Mouse (Mus musculus) layer of hippocampus, adult 2 months (tissue): ENCODE measurements around the gene Rhbdf1. TPM values are rescaled to one million over a fixed set of nuclear protein-coding genes. Genes with fewer than 3 reads are reported as not detected.

Experiments
- DNase-seq, 2 experiments: peaks; one replicate each; pipeline ENCODE4 v3.0.0; 2022; ENCODE audit warnings: low spot score in 2 of 2
- H3K27ac ChIP-seq: fragments of 200-600 bp; 2 replicates; pipeline ENCODE4 v1.8.1; 2022
- H3K4me3 ChIP-seq: fragments of 200-600 bp; 2 replicates; pipeline ENCODE4 v1.8.1; 2022; ENCODE audit warnings: mild to moderate bottlenecking
- CTCF ChIP-seq: fragments of 200-600 bp; conservative IDR thresholded peaks from 2 replicates; pipeline ENCODE4 v1.8.1; 2022; ENCODE audit warnings: antibody characterized with exemption, mild to moderate bottlenecking, moderate library complexity
- total RNA-seq, 2 experiments: library from RNA; stranded (reverse); gene quantifications; 2 replicates each; pipeline ENCODE4 v1.2.3; 2021

The Rhbdf1 gene
- total RNA-seq, 2 experiments from 2014 or later, result 13.4 to 13.8 TPM

- DNase-seq, result no peak
- TF ChIP-seq CTCF, result no peak
- Histone ChIP-seq H3K27ac (peak overlapping the region; percentile 82), H3K4me3 (no peak overlapping the region)
Observed at GRCm38 (mm10) chr11:32236132-32236531, 14.0 kb upstream of the Rhbdf1 start.

GRCm38 (mm10) chr11:32235646-32236045 is 13.5 kb upstream of the Rhbdf1 start:
- no peak overlapping the region for H3K4me3 ChIP-seq
- no peak for TF ChIP-seq CTCF
- H3K27ac ChIP-seq, result peak overlapping the region; percentile 82
- DNase-seq, result peak; percentile 71 to 85

DNA sequence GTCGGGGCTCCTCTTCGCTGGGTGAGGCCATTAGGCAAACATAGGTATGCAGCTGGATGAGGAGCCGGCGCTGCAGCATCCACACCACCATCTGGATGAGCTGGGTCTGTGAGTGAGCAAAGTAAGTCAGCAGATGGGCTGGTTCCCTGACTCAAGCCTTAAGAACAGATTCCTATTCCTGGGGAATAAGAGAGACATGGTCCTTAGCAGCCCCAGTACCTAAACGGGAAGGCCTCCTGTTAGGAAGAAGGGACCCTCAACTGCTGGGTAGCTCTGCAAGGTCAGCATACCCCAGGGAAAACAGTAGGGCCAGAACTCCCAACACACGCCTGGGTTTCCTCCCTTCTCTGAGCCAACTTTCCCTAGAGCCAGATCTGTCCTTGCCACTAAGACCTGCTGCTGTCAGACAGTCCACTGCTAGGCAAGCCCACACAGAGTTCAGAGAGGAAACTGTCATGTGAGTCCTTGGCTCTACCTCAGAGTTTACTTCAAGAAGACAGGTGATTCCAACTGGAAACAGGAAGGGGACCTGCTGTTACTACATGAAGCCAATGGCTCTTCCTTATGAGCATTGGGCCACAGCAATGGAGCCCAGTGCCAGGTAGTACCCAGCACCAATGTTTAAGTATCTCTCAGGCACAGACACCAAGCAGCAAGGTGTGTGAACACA is 12.9 kb upstream of the Rhbdf1 start:
- DNase-seq, result no peak
- peak overlapping the region; percentile 82 for H3K27ac ChIP-seq
- TF ChIP-seq CTCF, result no peak
- no peak overlapping the region for H3K4me3 ChIP-seq

- no peak for TF ChIP-seq CTCF
- H3K4me3 ChIP-seq, result no peak overlapping the region
- H3K27ac ChIP-seq, result peak overlapping the region; percentile 82; the same call in 1 of the 2 replicates
- no peak for DNase-seq
Observed at GRCm38 (mm10) chr11:32233895-32234294, 11.8 kb upstream of the Rhbdf1 start.

- DNase-seq, result no peak
- TF ChIP-seq CTCF, result no peak
- H3K27ac ChIP-seq, result peak overlapping the region; percentile 28; the same call in 1 of the 2 replicates
- no peak overlapping the region for H3K4me3 ChIP-seq
Observed at GRCm38 (mm10) chr11:32232848-32233247, 10.7 kb upstream of the Rhbdf1 start.

GRCm38 (mm10) chr11:32231125-32231524 is 9.0 kb upstream of the Rhbdf1 start:
- TF ChIP-seq CTCF, result no peak
- Histone ChIP-seq H3K4me3 (no peak overlapping the region), H3K27ac (peak overlapping the region; percentile 72)
- DNase-seq, result no peak

GRCm38 (mm10) chr11:32230220-32230619 is 8.1 kb upstream of the Rhbdf1 start:
- peak; percentile 70 for TF ChIP-seq CTCF
- DNase-seq, result no peak
- peak overlapping the region; percentile 72 for H3K27ac ChIP-seq
- no peak overlapping the region for H3K4me3 ChIP-seq

- no peak for TF ChIP-seq CTCF
- DNase-seq, result no peak
- 0 out of 2 replicates have a peak overlapping the region, but pooled peaks have one; percentile 18 for H3K27ac ChIP-seq
- no peak overlapping the region for H3K4me3 ChIP-seq
Observed at GRCm38 (mm10) chr11:32228292-32228845, 6.3 kb upstream of the Rhbdf1 start.

DNA sequence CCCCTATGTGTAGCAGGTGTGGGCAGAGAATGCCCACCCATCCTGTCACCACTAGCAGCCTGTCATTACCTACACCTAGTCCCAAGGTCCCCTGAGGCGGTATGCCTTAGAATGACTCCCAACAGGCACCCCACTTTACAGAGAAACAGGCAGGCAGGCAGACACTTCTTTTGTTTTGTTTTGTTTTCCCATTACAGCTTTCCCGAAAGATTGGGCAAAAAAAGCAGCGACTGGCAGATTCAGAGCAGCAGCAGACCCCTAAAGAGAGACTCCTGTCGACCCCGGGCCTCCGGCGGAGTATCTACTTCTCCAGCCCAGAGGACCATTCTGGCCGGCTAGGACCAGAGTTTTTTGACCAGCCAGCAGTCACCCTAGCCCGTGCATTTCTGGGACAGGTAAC is 5.5 kb upstream of the Rhbdf1 start:
- Histone ChIP-seq H3K4me3 (no peak overlapping the region), H3K27ac (peak overlapping the region; percentile 96)

GRCm38 (mm10) chr11:32227041-32227440 is 4.9 kb upstream of the Rhbdf1 start:
- Histone ChIP-seq H3K27ac (peak overlapping the region; percentile 96), H3K4me3 (peak overlapping the region; percentile 69)
- TF ChIP-seq CTCF, result no peak
- DNase-seq, result no peak

More for the DNA sequence above, 5.5 kb upstream of the Rhbdf1 start:
- no peak for DNase-seq
- TF ChIP-seq CTCF, result no peak

DNA sequence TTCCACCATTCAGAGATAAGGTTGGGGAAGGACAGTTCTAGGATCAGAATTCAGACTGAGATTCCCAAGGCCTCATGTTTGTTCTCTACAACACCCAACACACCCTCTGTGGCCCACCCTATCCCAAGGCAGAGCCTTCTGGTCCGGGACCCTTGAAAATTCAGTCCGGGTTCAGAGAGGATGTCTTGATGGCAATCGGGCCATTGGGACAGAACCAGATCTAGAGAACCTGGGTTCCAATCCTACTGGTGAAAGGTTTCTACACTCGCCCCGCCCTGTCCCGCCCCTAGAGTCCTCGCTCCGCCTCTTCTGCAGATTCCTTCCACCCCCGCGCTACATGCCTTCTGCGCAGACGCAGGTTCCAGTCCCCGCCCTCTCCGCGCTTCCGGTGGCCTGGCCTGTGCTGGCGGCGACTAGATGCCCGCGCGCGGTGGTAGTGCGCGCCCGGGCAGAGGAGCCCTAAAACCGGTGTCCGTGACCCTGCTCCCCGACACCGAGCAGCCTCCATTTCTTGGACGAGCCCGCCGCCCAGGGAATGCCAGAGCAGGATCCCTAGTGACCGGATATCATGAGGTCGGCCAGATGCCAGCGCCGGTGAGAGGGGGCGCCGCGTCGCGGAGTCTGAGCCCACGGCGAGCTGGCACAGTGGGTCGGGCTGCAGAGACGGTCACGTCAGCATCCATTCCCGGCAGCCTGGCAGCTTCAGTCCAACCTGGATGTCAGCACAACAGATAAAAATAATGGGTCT is 4.2 kb upstream of the Rhbdf1 start, which contains the start of gene Mpg:
Gene Mpg (plus strand): TSS at position 382 of the 748 bp plus-strand sequence.
- TF ChIP-seq CTCF, result peak; percentile 64
- peak within 1 kb of the TSS; percentile 96 for H3K27ac ChIP-seq
- DNase-seq, result peak; percentile 89 to 90
- peak within 1 kb of the TSS; percentile 69 for H3K4me3 ChIP-seq

- Histone ChIP-seq H3K4me3 (no peak overlapping the region), H3K27ac (peak overlapping the region; percentile 96)
- no peak for DNase-seq
- no peak for TF ChIP-seq CTCF
Observed at GRCm38 (mm10) chr11:32225222-32226104, 3.4 kb upstream of the Rhbdf1 start.
